Mouse (Mus musculus): ENCODE measurements around the gene Zpr1. TPM values are rescaled to one million over a fixed set of nuclear protein-coding genes. Genes with fewer than 3 reads are reported as not detected.

Zpr1 gene
- total RNA-seq, 2 experiments from 2014 or later, result 21.1 to 28.3 TPM

GRCm38 (mm10) chr9:46326694-46327405 is 54.0 kb downstream of the Zpr1 start:
- DNase-seq, result no peak
- intact Hi-C loops (cut with DNase I), result no loop called here

- no peak for DNase-seq
- intact Hi-C loops (cut with DNase I), result no loop called here
These were observed 55.1 kb downstream of the Zpr1 start for GRCm38 (mm10) chr9:46327706-46328571.

GRCm38 (mm10) chr9:46328572-46329249 is 55.8 kb downstream of the Zpr1 start:
- intact Hi-C loops (cut with DNase I), result no loop called here
- no peak for DNase-seq

GRCm38 (mm10) chr9:46329250-46329648 is 56.4 kb downstream of the Zpr1 start:
- no peak for DNase-seq
- intact Hi-C loops (cut with DNase I), result no loop called here

- DNase-seq, result no peak
- intact Hi-C loops (cut with DNase I), result no loop called here
These were observed 57.1 kb downstream of the Zpr1 start for GRCm38 (mm10) chr9:46329801-46330585.

- DNase-seq, result no peak
- intact Hi-C loops (cut with DNase I), result no loop called here
These were observed 57.7 kb downstream of the Zpr1 start for GRCm38 (mm10) chr9:46330586-46330895.

- intact Hi-C loops (cut with DNase I), result no loop called here
- DNase-seq, result no peak
These were observed 58.4 kb downstream of the Zpr1 start for GRCm38 (mm10) chr9:46331301-46331700.

Other genes with a start within 250 kb of the Zpr1 start
- gene Apoa1, start 44.5 kb upstream of the Zpr1 start, total RNA-seq (2021), result under 1 TPM in 1 of 2 experiments, not detected in 1; 0.69 TPM
- gene Apoc3, start 37.4 kb upstream of the Zpr1 start, total RNA-seq (2021), result under 1 TPM; 0.44 to 0.89 TPM
- gene Apoa4, start 32.4 kb upstream of the Zpr1 start, total RNA-seq (2021), result not detected
- gene Apoa5, start 4.4 kb upstream of the Zpr1 start, total RNA-seq (2021), result under 1 TPM in 1 of 2 experiments, not detected in 1; 0.18 TPM
- 1 to 10 TPM; 7.1 to 8.6 TPM for gene Bud13, start 9.9 kb downstream of the Zpr1 start, total RNA-seq (2021)
- gene 4931429L15Rik, start 46.9 kb downstream of the Zpr1 start, total RNA-seq (2021), result not detected